Mouse (Mus musculus) embryo, embryonic 11.5 days (tissue): ENCODE data around the gene Ak7.

ENCODE experiments used
- DNase-seq: peaks from one replicate; pipeline ENCODE4 v3.0.0-alpha.2; 2012; ENCODE audit warnings: low read depth, low spot score

Ak7 gene

DNA sequence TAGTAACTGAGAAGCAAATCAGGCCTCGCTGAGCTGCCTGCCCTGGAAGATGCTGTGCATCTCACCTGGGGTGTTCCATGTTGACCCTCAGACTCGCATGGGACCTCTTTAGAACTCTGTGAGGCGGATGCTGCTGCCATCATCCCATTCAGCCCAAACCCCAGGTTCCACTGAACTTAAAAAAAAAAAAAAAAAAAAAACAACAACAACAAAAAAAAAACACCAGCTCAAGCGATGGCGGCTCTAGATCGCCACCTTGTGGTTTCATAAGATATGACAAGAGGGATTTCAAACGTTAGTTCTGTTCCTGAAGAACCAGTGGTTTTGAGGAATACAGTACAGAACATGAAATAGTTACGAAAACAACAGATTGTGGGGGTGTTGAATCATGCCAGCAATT is 22.2 kb downstream of the Ak7 start:
- peak; percentile 27 for DNase-seq

DNA sequence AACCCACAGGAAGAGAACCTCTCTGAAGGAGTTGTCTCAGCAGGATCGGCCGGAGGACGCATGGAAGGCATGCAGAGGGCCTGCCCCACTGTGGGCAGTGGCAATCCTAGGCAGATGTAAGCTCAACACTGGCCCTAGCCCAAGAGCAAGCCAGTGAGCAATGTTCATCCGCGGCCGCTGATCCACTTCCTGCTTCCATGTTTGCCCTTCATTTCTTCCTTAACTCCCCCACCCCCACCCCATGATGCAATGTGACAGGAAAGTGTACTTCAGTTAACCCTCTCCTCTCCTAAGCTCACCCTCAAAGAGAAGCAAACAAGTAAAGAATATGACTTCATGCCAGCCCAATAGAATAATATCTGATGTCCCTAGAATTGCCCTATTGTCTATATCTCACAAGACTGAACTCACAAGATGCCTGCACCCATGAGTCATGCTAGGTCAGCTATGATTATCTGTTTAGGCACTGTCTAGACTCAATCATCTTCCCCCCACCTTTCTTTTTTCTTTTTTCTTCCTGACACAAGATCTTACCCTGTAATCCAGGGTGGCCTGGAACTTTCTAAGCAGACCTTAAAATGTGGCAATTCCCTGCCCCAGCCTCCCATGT is 25.2 kb downstream of the Ak7 start:
- no peak for DNase-seq

DNA sequence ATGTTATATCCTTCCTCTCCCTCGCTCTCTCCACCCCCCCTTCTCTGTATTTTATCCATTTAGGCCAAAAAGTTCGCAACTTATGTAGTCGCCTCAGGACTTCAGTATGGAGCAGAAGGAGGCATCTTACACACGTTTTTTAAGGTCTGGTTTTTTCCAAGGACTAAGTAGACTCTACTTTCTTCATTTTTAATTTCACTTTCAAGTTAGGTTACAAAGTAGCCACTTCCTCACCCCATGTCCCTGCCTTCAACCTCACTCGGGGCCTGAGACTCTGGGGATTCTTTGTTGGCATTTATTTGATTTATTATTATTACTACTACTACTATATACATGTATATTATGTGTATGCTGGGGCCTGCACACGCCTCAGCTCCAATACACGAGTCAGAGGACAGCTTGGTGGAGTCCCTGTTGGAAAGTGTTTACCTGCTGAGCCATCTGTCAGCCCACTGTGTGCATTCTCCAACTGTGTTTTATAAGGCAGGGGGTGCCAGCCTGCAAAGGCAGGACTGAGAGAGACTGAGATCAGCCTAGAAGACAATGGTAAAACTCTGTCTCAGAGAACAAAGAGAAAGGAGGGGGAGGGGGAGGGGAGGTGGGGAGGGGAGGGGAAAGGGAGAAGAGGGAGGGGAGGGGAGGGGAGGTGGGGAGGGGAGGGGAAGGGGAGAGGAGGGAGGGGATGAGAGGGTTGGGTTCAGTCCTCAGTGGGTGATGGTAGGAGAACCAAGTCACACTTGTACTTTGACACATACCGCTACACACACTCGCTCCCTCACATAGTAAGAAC is 27.8 kb downstream of the Ak7 start:
- no peak for DNase-seq

DNA sequence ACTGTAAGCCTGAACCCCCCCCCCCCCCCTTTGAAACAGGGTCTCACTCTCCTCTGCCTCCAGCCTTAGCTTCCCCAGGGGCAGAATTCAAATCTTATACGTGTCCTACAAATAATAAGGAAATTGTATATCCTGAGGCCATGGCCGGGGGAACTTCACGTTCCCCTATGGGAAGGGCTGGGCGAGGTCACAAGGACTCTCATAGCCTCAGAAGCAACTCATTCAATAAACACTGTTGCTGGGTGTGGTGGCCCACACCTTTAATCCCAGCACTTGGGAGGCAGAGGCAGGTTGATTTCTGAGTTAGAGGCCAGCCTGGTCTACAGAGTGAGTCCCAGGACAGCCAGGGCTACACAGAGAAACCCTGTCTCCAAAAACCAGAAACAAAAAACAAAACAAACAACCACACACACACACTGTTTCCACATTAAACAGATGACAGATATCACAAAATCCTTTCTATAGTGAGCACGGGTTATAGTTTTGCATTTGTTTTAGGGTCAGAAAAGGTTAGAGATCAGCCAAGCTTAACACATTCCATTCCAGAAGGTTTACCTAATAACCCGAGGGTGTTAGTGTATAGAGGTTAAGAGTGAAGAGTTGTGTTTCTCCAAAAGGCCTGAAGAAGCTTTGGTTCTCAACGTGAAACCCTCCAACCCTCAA is 29.6 kb downstream of the Ak7 start:
- no peak for DNase-seq

DNA sequence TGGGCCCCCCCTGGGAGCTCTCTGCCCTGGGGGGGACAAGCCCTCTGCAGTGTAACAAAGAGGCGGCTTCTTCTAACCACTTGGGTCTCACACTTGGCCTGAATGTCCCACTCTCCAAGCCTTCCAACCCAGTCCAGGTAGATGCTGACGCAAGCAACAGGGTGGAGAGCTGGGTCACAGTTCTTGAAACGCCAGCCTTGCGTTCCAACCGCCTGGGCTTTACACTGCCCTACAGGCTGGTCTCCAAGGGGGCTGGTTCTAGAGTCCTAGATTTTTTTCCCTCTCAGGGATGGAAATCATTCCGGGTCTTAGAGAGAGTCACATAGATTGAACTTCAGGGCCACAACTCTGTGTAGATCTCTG is 30.1 kb downstream of the Ak7 start:
- no peak for DNase-seq

DNA sequence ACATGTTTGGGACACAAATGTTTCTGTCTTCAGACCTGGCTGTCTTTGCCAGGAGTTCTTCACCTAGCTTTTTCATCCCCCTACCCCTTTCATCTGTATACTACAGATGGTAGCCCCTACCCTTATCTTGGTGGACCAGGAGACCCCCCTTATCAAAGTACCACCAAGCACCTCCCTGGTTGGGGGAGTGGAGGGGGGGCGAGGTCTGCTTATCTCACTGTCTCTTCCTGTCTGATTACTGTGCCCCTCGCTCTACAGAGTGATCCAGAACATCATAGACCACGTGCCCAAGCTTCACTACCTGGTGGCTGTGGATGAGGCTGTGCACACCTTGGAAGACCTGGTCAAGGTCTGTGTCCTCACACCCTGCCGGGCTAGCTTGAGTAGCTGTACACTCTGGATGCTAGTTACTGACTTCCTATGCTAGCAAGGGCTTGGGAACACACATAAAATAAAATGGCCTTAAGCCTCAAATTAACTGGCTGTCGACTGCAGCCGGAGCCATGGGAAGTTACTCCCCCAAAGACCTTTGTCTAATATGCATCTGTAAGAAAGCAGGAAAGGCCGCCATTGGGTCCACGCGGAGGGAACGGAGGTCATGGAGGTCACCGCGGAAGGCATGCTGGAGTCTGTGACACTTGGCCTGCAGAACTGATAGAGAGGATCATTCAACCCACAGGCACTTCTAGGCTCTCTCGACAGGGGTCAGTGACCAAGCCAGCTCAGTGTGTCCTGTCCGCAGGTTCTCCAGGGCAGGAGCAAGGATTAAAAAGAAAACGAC is 32.7 kb downstream of the Ak7 start:
- no peak for DNase-seq

DNA sequence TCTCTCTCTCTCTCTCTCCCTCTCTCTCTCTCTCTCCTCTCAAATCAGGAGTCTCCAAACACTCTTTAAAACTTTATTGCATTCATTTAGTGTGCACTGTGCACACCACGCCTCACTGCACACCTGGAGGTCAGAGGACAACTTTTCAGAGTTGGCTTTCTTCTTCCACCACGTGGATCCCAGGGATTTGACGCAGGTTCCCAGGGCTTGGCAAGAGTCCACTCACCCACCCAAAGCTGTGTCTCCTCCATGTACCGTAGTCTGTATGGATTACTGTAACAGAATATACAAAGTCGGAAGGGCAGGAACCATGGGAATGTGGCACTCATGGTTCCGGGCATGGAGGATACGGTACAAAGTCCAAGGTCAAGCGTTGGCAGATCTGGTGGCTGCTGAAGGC is 33.9 kb downstream of the Ak7 start:
- DNase-seq = no peak

DNA sequence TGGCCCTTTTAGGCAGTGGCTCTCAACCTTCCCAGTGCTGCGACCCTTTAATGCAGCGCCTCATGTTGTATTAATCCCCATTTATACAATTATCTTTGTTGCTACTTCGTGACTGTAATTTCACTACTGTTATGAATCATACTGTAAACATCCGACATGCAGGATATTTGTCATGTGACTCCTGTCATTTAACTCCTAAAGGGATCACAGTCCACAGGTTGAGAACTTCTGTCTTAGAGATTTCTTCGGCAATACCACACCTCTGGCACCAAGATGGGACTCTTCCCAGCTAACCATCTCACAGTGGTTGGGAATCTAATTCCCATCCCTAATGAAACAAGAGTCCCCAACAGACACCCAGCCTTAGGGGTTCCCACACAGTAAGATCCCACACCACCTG is 42.3 kb downstream of the Ak7 start:
- DNase-seq = no peak

DNA sequence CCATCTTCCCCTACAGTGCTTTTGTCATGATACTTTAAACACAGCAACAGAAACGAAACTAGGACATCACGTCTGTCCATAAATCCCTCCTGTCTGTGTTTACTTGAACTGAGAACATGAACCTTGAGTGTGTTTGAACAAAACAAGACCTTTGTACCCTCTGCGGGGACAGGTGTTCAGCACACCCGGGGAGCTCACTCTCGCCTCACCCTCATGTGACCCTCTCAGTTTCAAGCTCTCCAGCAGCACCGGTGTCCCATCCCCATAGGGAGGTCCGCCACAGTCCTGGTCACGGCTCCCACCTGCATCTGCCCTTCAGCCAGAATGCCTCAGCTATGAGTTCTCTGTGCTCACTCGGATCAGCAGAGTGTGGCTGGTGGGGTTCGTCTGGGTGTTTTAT is 48.0 kb downstream of the Ak7 start:
- no peak for DNase-seq

DNA sequence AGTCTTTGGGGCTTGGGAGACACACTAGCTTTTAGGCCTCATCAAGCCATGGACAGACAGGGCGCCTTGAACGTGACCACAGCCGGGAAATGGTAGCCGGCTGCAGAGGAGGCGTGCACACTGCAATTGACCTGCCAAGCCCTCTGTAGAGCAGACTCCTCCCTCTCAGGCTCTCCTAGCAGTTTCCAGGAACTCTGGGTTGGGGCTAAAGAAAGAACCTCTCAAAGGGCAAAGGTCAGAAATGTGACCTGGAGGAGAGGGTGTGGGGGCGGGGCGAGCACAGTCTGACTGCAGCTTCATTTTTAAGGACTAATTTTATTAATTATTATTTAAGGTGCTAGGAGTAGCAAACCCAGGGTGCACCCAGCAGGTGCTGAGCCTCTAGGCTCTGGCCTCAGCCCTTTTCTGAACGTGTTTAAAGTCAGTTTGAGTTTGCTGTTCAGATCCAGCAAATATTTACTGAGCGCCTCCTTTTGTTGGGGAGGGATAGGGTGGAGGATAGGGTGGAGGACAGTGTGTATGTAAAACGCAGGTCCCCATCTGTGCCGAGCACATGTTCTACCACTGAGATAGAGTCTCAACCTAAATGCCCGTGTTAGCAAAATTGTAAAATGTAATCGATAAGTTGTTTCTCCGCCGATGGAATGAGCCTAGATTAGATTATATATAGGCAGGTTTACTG is 52.2 kb downstream of the Ak7 start:
- peak; percentile 19 for DNase-seq

DNA sequence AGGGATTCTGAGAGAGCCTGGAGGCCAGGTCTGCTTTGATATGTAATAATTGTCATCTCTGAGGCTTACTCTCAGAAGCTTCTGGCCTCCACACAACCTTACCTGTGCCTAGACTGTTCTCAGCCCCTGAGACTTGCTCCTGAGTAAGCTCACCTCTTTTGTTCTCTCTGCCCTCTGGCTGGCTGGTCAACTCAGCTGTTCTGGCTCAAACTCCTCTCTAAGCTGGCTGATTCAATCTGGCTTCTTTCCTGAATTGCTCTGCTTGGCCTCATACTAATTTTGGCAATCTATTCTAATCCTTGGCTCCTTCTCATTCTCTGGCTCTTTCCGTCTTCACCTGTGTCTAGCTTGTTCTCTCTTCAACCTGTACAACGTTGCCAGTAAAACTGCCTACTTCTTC is 53.1 kb downstream of the Ak7 start:
- DNase-seq = no peak

DNA sequence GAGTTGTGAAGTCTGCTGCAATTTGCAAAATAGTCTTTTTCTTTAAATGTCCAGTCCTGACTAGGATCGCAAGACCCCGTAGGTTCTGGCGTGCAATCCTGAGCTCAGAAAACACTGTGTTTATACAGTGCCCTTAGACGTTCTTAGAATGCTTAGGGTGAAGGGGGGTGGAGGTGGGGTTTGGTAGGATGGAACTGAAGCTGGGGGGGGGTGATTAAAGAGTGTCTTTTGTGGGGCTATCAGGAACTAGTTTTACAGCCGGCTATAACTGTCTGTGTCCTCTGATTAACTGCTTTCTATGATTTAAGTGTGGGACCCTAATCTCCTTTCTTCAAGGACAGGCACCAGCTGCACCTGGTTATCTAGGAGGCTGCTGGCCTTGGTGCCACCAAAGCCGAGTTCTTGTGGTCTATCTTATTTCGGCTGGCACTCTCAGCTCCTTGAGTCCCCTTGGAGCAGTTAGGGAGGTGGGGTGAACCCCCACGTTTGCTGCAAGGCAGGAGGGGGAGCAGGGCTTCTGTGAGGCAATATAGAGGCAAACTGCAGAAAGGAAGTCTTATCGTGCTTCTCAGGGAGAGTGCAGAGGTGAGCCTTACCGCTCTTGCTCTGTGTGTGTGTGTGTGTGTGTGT is 54.2 kb downstream of the Ak7 start:
- no peak for DNase-seq

DNA sequence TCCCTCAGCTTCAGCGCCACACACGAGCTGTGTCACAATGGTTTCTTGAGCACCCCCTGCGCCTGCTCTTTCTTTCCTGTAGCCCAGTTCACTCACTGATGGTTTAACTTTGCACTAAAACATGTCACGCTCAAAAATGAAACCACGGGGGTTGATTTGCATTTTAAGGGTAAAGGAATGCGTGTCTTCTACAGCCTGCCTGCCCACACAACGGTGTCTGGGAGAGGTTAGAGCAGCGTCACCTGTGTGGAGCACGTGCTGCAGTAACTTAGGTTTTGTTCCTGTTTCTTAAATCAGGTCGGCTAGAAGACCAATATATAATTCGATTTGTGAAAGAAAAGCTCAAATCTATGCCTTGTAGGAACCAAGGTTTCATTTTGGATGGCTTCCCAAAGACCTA is 55.4 kb downstream of the Ak7 start:
- no peak for DNase-seq

DNA sequence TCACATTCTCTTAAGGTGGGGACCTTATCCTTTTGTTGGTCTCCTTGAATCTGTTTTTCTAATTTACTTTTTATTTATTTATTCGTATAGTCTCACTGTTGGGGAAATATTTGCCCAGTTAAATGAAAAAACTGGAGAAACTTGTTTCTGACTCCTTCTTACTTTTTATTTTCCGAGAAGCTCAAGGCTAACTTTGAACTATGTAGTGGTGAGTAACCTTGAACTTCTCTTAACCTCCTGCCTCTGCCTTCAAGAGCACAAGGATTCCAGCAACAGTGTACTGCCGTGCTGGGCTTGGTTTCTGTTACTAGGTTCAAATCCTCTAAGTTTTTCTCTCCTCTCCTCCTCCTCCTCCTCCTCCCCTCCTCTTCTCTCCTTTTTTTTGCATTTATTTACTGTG is 55.9 kb downstream of the Ak7 start:
- no peak for DNase-seq

DNA sequence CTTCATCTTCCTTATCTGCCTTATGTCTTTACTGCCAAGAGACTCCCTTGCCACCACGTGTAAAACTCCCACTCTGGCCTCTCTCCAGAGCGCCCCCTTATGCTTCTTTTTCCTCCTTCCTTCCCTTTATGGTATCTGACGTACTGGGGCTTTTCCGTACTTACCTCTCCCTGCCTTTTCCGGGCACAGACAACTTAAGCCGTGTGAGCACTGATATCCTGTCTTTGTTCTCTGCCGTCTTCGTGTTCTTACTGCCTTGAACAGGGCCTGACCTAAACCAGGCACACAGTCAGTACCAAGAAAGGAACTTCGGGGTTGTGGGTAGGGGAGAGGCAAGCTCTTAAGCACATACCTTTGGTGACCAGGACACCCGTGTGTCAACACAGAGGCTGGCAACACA is 63.9 kb downstream of the Ak7 start:
- DNase-seq = no peak

DNA sequence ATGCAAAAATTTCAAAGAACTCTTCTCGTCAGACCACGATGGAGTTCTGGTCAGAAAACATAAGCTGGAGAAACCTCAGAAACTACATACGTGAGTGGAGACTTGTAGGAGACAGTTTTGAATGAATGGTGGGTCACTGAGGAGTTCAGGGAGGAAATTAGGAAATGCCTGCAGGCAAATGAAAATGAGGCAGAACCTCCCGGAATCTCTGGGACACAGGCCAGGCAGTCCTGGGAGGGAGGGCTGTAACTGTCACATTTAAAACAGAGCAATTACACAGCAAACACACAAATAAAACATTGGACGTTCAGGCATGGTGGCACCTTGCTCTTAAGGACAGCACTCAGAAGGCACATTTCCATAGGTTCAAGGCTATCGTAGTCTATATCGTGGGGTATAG is 69.1 kb downstream of the Ak7 start:
- DNase-seq = no peak

DNA sequence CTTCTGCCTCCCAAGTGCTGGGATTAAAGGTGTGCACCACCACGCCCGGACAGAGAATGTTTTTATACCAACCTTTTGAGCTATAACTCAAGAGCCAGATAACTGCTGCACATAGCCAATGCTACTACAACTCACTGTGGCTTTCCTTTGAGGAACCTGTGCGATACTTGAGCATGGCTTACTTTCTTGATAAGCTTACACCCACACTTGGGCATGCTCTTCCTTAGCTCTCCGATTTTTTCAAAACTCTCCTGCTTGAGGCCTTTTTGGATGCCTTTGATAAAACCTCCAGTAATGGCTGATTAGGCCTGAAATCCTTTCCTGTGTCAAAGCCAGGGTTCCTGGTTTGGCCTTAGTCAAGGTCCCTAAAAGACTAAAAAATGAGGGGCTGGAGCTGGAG is 71.9 kb downstream of the Ak7 start:
- DNase-seq = no peak

DNA sequence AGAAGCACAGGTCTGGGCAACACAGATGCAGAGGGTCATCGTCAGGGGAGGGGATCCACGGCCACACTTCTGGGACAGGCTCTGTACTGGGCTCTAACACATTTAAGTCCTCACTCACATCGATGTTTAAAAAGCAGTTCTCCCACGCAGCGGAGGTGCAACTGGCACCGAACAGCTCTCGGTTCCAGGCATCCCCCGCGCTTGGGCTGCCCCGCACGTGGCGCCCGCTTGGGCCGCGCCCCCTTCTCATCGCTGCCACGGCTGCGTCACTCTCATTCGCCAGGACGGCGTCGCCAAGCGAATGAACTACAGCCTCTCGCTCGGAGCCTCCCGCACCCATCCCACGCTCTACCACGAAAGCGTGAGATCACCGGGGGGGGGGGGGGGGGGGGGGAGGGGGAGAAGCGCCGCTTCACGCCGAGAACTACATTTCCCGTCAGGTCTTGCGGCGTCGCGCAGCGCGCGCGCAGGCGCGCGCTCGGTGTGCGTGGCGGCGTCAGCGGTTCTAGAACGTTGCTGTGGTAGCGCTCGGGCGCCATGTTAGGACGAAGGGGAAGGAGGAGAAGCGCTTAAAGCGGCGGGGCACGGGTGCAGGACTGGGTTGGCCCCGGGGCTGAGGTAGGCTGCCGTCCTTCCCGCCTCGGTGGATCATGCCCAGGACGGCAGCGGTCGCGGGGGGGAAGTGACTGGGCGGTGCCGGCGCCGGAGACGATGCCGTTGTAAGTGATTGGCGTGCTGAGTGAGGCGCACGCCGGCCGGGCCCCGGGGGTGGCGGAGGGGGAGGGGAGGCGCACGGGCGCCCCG is 78.6 kb downstream of the Ak7 start, which contains the start of gene Papola:
Papola (plus strand) TSS at position 499 of the 804 bp plus-strand sequence.
- DNase-seq = peak; percentile 87

DNA sequence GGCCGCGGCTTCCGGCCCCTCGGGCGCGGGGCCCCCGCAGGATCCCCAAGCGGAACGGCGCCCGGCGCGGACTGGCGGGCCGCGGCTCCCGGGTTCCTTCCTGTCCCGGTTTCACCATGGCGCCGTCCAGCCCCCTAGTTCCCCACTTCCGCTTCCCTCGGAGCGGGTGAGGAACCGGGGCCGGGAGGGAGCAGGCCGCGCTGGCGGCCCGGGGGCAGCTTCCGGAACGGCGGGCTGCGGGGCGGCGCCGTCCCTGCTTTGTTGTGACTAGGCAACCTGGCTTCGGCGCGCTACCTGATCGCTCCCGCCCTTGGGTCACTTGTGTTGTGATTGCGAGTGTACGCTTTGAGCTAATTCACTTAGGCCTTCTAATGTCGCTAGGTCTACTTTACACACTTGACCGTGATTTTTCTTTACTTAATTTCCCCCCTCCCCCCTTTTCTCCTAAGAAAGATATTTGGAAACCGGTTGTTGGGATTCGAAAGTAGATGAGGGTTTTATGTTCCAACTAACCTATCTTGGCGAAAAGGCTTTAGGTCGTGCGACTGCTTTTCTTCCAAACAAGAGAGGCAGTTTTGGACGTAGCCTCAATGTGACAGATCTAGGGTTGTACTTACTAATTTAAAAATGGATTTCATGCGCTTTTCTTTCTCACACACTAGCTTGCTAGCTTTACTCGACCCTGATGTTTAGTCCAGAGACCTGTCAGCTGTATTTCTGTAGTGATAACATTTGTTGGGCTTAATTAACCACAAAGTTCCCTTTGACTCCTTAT is 79.4 kb downstream of the Ak7 start:
- DNase-seq = peak; percentile 5

DNA sequence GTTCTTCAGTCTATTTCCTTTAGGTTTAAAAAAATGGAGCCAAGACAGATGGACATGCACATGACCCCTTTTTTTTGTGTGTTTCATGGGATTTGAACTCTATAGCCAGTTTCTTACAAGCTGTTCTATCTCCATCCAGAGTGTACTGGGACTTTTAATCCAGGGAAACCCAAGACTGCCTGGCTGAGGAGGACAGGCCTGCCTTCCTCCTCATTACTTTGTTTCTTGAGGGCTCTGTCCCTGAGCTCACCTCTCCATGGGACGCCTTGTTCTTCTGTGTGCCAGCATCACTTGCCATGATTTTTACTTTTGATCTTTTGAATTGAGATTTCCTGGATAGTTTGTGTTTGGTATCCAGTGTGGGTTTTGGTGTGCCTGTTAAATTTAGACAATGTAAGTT is 80.3 kb downstream of the Ak7 start:
- DNase-seq = no peak
